Mouse (Mus musculus): Measurements from ENCODE around the gene Tmem255a. TPM values are rescaled to one million over a fixed set of nuclear protein-coding genes. Genes with fewer than 3 reads are reported as not detected.
A peak's percentile ranks its signal among the peaks of the same experiment; 100 is the strongest.

Gene Tmem255a
- total RNA-seq (2021): 10 to 100 TPM; 21.1 to 26.9 TPM
- long read RNA-seq, experiment 1, transcript Tmem255a-202 (9 exons, 3,311 nt): minor isoform, 11 of 28 reads
- long read RNA-seq, experiment 1, transcript Tmem255a-201 (10 exons, 3,380 nt): major isoform, 15 of 28 reads
- long read RNA-seq, experiment 1, partial matches to known transcripts: 0 of 28 reads
- long read RNA-seq, experiment 1, other reads (novel, unspliced or antisense): 2 of 28 reads
- long read RNA-seq, experiment 2, transcript Tmem255a-202 (9 exons, 3,311 nt): minor isoform, 6 of 13 reads
- long read RNA-seq, experiment 2, transcript Tmem255a-201 (10 exons, 3,380 nt): major isoform, 7 of 13 reads
- long read RNA-seq, experiment 2, partial matches to known transcripts: 0 of 13 reads
- long read RNA-seq, experiment 2, other reads (novel, unspliced or antisense): 0 of 13 reads

- DNase-seq (ENCODE audit: low spot score in 2 of 2): peak in 1 of 2 experiments; percentile 14
- peak within 1 kb of the TSS; percentile 51; the same call in 1 of the 2 replicates for H3K27ac ChIP-seq
- H3K4me3 ChIP-seq: peak within 1 kb of the TSS; percentile 53
- TF ChIP-seq CTCF (conservative IDR thresholded peaks at IDR 0.05): no peak
Observed at GRCm38 (mm10) chrX:38251851-38252571, at the start of gene Tmem255a. TSS of gene Tmem255a (minus strand) at chrX:38252439.

GRCm38 (mm10) chrX:38259610-38260009 is 7.4 kb upstream of the Tmem255a start:
- no peak overlapping the region for H3K27ac ChIP-seq
- no peak overlapping the region for H3K4me3 ChIP-seq
- DNase-seq (ENCODE audit: low spot score in 2 of 2): no peak
- TF ChIP-seq CTCF (conservative IDR thresholded peaks at IDR 0.05): peak; percentile 53

- DNase-seq (ENCODE audit: low spot score in 2 of 2): no peak
Observed at GRCm38 (mm10) chrX:38250352-38250950, 1.8 kb downstream of the Tmem255a start.

GRCm38 (mm10) chrX:38249640-38250351 is 2.4 kb downstream of the Tmem255a start:
- DNase-seq (ENCODE audit: low spot score in 2 of 2): peak in 1 of 2 experiments; percentile 54
- Histone ChIP-seq H3K27ac (no peak overlapping the region), H3K4me3 (peak overlapping the region; percentile 47; the same call in 1 of the 2 replicates)
- peak; percentile 82 for TF ChIP-seq CTCF (conservative IDR thresholded peaks at IDR 0.05)

More at GRCm38 (mm10) chrX:38250352-38250950, 1.8 kb downstream of the Tmem255a start:
- Histone ChIP-seq H3K4me3 (peak overlapping the region; percentile 47), H3K27ac (no peak overlapping the region)
- TF ChIP-seq CTCF (conservative IDR thresholded peaks at IDR 0.05): peak; percentile 27

DNA sequence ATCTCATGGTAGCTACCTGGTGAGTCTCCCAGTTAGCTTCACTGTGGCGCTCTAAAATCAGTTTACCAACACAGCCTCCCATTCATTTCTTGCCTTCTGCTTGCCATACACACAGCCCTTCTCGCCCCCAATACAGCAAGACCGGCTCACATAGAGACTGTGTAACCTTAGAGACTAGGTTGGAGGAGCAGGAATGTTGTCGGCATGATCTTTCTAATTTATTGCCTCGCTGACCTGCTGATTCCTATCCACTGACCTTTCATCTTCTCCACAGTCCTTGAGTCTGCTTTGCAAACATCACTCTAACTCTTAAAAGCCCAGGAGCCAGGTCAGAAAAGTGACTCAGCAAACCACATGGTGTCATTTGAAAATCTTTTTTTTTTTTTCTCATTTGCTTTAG is 4.6 kb downstream of the Tmem255a start:
- no peak for DNase-seq (ENCODE audit: low spot score in 2 of 2)
- TF ChIP-seq CTCF (conservative IDR thresholded peaks at IDR 0.05): no peak

DNA sequence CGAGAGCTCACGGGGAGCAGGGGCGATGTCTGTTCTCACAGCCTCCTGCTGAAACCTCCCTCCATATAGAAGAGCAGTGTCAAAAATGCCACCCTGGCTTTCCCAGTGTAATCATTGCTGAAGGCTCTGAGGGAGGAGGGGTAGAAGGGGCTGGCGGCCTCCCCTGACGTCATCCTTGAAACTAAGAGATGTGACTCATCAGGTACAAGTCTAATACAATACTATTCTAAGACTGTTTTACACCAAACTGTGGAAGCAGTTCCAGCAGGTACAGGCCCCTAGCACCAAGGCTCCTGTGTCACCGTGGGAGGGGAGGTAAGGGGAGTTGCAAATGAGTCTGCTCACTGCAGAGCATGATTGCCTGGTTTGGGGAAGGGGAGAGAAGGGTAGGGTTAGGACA is 5.1 kb downstream of the Tmem255a start:
- TF ChIP-seq CTCF (conservative IDR thresholded peaks at IDR 0.05): no peak
- no peak overlapping the region for H3K4me3 ChIP-seq
- DNase-seq (ENCODE audit: low spot score in 2 of 2): no peak
- H3K27ac ChIP-seq: no peak overlapping the region

More for the DNA sequence above, 4.6 kb downstream of the Tmem255a start:
- Histone ChIP-seq H3K4me3 (no peak overlapping the region), H3K27ac (no peak overlapping the region)

- TF ChIP-seq CTCF (conservative IDR thresholded peaks at IDR 0.05): peak; percentile 78
- H3K27ac ChIP-seq: no peak overlapping the region
Observed at GRCm38 (mm10) chrX:38237731-38238130, 14.5 kb downstream of the Tmem255a start.

DNA sequence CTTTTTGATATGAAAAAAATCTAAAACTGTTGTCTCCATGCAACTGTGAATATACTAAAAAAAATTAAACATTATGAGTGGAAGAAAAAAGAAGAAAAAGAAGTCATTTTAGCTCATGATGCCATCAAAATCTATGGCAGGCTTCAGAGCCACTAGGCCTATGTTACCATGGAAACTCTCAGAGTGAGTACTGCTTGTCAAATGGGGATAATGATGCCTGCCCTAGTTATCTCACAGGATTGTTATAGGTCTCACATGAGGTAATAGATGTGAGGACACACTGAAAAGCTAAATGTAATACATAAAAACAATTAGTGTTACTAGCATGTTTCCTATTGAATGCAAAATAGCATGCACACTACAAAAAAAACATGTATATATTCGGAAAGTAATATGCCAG is 22.4 kb downstream of the Tmem255a start:
- H3K4me3 ChIP-seq: no peak overlapping the region
- no peak for DNase-seq (ENCODE audit: low spot score in 2 of 2)
- TF ChIP-seq CTCF (conservative IDR thresholded peaks at IDR 0.05): no peak
- no peak overlapping the region for H3K27ac ChIP-seq

More at GRCm38 (mm10) chrX:38237731-38238130, 14.5 kb downstream of the Tmem255a start:
- H3K4me3 ChIP-seq: no peak overlapping the region
- DNase-seq (ENCODE audit: low spot score in 2 of 2): peak in 1 of 2 experiments; percentile 37

GRCm38 (mm10) chrX:38222757-38223156 is 29.5 kb downstream of the Tmem255a start:
- Histone ChIP-seq H3K4me3 (no peak overlapping the region), H3K27ac (no peak overlapping the region)
- no peak for DNase-seq (ENCODE audit: low spot score in 2 of 2)
- TF ChIP-seq CTCF (conservative IDR thresholded peaks at IDR 0.05): no peak

GRCm38 (mm10) chrX:38217676-38217991 is 34.6 kb downstream of the Tmem255a start:
- no peak overlapping the region for H3K4me3 ChIP-seq
- no peak overlapping the region for H3K27ac ChIP-seq
- no peak for TF ChIP-seq CTCF (conservative IDR thresholded peaks at IDR 0.05)
- no peak for DNase-seq (ENCODE audit: low spot score in 2 of 2)

DNA sequence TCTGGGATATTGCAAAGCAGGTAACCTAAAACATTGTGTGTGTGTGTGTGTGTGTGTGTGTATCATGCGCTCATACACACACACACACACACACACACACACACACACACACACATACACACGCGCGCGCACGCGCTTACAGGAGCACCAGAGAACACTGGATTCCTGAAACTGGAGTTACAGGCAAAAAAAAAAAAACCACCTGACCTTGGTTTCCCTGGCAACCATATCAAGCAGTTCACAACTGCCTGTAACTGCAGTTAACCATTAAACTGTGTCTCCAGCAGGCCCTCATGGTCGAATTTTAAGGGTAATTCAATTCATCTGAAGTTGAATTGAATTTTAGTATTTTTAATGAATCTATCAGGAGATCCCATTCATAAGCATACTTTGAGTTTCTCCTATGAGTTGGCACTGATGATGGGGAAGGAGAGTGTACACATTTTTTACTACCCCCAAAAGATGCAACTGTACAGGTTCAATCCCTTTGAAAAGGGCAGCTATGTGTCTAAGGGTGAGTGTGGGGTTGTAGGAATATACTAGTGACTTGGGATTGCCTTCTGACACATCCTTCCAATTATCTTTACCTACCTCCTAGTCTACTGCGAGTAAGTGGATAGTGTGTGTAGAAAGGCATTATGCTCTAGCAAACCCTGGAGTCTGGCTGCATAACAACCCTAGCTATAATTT is 35.1 kb downstream of the Tmem255a start:
- no peak overlapping the region for H3K27ac ChIP-seq
- no peak overlapping the region for H3K4me3 ChIP-seq
- no peak for DNase-seq (ENCODE audit: low spot score in 2 of 2)
- no peak for TF ChIP-seq CTCF (conservative IDR thresholded peaks at IDR 0.05)

- DNase-seq (ENCODE audit: low spot score in 2 of 2): no peak
- Histone ChIP-seq H3K27ac (no peak overlapping the region), H3K4me3 (no peak overlapping the region)
- no peak for TF ChIP-seq CTCF (conservative IDR thresholded peaks at IDR 0.05)
Observed at GRCm38 (mm10) chrX:38207392-38207791, 44.8 kb downstream of the Tmem255a start.
